Mouse (Mus musculus) cerebellum, postnatal 4 days (tissue): ENCODE measurements around the gene Tnfsf12.
"Not testable (repeated sequence)": the region's sequence is repeated elsewhere in the genome, so short reads cannot be mapped to it uniquely, and the experiment has no call there.

Experiments used
- DNase-seq, 2 experiments: peaks; one replicate each; pipeline ENCODE4 v3.0.0; 2022; ENCODE audit warnings: low spot score in 2 of 2, mixed read lengths in 1 of 2

The Tnfsf12 gene

DNA sequence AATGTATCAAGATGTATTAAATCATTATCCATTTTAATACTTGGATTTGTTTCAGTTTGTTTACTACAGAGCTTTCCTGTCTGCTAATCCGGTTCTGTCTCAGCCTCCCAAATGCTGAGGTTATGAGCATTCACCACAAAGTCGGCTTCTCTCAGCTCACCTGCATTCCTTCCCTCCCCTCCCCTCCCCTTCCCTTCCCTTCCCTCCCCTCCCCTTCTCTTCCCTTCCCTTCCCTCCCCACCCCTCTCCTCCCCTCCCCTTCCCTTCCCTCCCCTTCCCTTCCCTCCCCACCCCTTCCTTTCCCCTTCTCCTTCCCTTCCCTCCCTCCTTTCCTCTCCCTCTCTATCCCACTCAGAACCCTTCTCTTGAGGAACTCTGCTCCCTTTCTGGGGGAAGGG, 9.0 kb upstream of the Tnfsf12 start:
- DNase-seq, result no peak

DNA sequence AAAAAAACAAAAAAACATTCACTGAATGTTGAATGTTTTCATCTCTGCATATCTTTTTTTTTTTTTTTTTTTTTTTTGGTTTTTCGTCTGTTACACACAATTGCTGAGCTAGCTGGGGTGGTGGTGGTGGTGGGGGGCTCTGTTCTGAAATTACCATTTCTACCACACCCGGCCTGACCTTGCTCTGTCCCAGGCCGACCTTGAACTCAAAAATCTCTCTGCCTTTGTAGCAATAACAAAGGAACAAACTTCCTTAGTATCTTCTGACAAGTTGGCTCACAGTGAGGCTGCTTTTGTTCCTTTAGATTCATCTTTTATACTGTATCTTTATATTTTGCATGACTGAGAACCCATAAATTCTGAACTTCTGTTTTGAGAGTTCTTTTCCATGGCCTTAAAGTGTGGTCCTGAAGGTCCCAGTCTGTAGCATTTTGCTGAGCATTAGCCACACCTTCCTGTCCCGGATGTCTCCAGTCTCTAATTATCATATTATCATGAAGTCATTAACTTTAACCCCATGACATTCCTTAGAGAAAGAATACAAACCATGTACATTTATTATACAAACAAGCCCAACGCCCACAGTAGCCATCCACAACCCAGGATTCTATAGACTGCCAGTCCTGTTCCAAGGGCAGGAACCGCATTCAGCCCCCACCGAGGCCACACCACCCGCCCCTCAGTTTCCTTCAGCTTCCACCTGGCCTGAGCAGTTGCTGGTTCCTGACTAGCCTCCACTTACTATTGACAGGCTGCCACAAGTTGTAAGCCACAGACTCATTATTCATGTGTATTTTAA, 8.4 kb upstream of the Tnfsf12 start:
- DNase-seq, result no peak

DNA sequence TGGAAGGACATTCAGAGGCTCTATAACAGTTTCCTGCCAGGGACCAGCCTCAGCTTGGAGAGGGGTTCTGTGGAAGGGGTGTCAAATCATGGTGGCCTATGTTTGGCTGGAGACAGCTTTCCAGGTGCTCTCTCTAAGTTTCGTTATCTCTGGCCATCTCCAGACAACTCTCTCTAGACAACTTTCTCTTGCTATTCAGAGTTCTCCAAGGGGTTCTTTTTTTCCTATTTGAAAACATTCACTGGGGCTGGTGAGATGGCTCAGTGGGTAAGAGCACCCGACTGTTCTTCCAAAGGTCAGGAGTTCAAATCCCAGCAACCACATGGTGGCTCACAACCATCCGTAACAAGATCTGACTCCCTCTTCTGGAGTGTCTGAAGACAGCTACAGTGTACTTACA, 7.7 kb upstream of the Tnfsf12 start:
- not testable (repeated sequence) for DNase-seq

DNA sequence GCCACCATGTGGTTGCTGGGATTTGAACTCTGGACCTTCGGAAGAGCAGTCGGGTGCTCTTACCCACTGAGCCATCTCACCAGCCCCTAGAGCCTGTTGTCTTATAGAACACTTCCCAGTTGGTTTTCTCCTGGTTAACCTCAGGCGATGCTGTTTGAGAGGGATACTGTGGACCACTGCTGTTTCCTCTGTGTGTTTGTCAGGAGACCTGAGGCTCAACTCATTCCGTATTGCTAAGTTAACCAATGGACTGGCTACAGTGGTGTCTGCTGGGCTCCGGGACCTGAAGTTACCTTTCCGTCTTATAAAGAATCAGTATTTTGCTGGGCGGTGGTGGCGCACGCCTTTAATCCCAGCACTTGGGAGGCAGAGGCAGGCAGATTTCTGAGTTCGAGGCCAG, 7.2 kb upstream of the Tnfsf12 start:
- not testable (repeated sequence) for DNase-seq

DNA sequence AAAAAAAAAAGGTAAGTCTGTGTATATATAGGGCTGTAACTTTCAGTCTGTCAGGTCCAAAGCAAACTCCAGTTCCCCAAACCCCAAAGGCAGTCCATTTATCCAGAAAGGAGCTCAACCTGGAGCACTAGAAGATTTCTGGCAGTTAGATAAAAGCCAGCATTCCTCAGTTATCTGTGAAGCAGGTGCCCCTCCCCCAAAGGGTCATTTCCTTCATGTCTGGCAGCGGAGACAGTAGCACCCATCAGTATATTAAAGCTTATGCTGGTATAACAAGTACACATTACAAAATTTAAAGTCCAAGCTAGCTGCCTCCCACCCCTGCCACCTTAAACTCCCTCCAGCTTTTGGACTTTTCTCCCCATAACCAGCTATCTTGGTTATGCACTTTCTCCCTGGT, 3.9 kb upstream of the Tnfsf12 start:
- no peak for DNase-seq

DNA sequence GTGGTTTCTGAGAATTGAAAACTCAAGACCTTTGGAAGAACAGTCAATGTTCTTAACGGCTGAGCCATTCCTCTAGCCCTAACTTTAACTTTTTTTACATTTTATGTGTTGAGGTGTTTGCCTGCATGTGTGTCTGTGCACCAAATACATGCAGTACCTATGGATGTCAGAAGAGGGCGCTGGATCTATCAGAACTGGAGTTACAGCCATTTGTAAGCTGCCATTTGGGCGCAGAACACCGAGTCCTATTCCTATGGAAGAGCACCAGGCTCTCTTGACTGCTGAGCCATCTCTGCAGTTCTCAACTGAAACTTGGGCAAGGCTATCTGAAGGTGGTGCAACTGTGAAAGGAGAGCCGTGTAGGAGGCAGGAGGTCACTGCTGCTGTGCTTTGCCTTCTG, 2.9 kb upstream of the Tnfsf12 start:
- DNase-seq, result no peak

DNA sequence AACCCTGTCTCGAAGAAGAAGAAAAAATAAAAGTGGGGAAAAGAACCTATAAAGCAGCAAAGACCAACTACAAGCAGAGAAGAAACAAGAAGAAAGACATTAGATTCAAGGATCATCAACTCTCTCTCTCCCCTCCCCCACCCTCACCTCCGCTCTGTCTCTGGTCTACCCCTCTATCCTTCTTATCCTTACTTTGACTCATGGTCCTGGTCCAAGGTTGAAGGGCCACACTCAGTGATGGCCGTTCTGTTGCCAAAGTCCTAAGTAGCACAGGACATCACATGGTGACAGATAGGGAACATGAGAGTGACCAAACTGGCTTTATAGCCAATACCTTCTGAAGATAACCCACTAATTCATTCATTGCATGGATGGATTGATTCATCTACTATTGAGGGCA, 1.7 kb upstream of the Tnfsf12 start:
- DNase-seq, result no peak

DNA sequence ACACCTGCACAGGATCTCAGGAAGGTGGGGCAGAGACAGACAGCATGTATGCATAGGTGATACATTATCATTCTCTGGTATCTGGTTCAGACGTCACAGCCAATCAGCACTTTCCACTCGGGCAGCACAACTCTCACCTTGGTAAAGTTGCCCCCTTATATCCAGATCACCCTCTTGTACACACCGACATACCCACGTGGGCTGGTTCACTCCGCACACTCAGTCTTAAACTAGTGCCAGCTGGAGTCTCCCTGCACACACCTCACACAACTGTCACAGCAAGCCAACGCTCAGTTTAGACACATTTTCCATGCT, 646 bp downstream of the Tnfsf12 start:
- DNase-seq, result no peak

DNA sequence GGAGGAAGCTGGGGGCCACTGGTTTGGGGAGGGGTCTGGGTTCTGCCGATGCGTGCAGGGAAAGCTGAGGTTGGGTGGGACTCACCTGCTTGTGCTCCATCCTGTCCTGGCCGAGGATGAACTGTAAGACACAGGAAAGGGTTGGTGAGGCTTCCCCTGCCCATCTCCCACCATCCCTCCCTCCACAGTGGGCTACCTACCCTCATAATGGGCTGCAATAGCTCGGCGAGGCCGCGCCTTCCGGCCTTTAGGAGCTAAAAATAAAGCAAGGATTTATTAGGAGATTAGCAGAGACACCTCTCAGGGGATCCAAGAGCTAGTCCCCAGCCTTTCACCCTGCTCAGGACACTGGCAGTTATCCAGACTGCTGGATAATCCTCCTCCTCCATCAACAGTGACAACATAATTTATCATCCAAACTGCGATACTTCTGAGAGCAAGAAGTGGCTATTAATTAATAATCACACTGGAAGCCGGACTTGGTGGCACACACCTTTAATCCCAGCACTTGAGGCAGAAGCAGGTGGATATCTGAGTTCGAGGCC, 2.2 kb downstream of the Tnfsf12 start:
- no peak for DNase-seq

DNA sequence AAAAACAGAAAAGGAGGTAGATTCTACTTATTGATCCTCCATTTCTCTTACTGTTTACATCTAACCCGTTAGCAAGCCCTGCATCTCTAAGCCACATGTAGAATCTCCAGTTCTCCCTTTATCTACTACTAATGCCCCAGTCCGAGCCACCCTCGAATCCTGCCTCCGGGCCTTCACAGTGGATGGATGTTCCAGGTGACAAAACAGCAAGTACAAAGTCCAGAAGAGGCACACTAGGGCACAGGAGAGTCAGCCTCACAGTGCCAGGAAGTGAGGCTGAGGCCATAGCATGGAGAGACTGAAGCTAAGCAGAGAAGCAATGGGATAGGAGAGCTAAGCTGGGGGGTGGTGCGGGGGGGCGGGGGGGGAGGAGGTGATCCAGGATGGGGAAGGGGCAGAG, 2.8 kb downstream of the Tnfsf12 start:
- DNase-seq, result no peak

DNA sequence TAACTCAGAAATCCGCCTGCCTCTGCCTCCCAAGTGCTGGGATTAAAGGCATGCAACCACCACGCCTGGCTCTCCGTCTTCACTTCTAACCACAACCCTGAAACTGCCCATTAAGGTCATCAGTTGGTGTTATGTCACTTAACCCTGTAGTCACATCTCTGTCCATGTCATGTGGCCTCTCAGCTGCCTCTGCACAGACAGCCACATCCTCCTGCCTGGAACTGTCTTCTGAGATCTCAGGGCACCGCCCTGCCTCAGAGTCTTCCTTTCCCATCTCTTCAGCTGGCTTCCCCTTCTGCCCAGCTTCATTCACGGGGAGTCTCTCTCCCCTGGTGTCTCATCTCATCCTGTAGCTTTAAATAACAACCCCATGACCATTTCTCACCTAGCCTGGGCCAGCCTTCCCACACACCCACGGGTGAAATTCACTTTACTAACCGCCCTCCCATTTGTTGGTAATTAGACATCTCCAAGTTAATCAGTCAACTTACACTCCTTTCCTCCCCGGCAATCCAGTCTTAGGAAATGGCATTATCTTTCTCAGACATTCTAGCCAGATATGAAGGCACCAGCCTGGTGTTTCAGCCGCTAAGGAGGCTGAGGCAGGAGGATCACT, 3.3 kb downstream of the Tnfsf12 start:
- no peak for DNase-seq

DNA sequence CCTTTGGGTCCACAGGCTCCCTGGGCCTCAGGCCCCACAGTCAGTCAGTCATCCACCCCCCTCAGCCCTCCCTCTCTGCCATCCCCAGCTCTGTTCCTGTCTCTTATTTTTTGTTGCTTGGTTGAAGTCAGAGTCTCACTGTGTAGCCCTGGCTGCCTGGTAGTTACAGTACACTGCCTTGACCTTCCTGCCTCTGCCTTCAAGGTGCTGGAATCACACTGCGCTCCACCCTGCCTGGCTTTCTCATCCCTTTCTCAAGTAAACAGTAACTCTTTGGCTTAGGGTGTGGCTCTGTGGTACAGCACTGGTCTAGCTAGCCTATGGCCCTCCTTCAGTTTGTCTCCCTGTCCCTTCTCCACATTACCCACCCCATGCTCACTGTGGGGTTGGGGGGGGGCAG, 5.8 kb downstream of the Tnfsf12 start:
- no peak for DNase-seq

DNA sequence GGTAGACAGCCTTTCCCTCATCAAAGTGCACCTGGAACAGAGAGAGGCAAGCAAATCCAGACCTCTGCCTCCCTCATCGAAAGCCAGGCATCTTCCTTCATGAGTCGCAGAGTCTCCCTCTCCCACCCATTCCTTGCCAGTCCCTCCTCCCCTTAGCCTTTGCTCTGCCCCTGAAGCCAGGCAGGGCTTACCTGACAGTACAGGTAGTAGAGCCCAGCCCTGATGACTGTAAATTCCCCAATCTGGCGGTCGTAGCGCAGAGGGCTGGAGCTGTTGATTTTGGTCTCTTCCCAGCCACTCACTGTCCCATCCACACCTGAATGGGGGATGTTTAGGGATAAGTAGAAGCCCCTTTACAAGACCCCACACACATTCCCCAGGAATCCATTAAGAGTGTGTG, 8.6 kb downstream of the Tnfsf12 start:
- no peak for DNase-seq

DNA sequence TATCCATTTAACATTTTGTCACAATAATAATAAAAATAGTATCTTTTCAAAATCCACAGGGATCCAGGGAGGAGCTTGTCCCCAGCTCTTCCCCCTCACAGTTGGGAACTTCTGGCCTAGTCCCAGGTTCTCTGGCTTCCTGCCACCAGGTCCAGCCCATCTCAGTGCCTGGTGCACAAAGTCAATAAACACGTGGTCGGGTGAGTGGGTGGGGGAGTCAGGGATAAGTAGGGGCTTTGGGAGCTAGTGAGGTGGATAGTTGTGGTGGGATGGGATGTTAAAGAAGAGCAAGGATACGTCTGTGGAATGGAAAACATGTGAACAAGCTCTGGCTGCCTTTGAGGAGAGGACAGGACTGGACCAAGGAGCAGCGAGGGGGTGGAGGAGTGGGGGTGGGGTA, 9.3 kb downstream of the Tnfsf12 start:
- DNase-seq, result peak in 1 of 2 experiments; percentile 78

DNA sequence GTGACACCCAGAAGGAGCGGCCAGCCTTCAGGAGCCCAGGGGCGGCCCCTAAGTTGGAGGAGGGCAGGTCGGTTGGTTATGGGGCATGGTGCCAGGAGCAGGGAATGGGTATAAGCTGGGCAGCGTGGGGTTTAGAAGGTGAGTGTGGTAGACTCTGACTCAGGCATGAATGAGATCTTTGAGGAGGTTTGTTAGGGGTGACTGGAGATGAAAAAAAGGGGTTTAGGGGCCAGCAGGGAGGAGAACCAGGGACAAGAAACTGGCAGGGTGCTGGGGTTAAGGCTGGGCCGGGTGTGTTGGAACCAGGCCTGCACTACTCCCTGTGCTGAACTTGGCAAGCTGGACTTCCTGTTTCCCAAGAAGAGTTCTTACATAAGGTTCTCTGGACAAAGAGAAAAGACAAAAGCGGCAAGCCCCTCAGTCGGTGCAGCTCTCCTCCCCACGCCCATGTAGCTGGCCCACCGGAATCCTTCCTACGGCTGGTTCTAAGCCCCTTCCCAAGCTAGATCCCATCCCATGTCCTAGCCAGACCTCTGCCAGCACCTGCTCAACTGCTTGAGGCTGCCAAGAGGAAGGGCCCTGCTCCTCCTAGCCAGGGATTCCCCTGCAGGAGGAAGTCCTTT, 10.0 kb downstream of the Tnfsf12 start, which contains the start of gene Tnfsf13:
Gene Tnfsf13 (minus strand): TSS at position 259 of the 623 bp plus-strand sequence.
- DNase-seq, result no peak

DNA sequence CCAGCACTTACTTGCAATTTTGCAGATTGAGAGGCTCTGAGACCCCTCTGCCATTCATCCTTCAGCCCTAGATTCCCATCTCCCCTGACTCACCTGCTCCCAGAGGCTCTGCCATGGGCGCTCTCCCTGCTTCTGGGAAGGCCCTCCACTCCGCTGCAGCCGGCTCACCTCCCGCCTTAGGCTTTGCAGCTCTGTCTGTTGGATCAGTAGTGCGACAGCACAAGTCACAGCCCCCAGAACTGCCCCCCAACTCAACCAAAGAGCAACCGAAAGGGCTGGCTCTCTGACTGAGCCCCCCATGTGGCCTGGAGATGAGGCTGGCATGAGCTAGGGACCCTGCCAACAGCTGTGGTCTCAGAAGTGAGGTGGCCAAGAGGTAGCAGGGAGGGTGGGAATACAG, 10.7 kb downstream of the Tnfsf12 start:
- DNase-seq, result no peak

DNA sequence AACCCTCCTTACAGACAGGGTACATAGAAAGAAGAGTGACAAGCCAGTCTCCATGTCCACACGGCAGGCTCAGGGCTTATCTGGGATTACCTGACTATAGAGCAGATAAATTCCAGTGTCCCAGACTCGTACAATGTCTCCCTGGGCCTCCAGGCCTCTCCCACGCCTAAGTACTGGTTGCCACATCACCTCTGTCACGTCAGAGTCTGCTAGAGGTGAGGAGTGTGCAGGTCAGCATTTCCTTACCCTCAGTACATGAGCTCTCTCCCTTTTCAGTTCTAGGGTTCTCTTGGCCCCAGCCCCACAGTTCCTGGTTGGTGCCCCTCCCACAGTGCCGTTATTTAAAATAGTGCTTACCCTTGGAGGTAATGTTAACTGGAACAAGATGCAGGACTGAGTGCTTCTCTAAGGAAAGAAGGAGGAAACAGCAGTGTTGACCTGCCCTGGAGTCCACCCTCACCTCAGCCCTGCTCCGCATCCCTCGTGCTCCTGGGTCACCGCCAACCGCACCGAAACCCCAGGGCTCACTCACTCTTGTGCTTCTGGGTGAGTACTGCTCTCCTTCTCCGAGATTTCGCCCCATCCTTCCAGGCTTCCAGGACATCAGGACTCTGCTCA, 11.4 kb downstream of the Tnfsf12 start:
- DNase-seq, result no peak

DNA sequence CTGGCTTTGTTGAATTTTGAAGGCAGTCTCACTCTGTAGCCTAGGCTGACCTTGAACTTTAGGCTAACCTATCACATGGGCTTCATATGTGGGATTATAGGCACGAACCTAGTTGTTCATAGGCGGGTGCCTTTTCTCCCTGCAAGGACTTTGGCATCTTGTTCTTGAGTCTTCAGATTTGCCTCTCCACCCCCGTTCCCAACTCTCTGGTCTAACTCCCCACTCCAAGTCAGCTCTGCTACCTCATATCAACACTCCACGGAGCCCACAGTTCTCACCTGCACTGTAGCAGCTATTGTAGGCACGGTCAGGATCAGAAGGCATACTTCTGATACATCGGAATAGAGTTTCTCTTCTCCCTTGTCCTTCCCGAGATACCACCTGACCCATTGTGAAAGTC, 12.1 kb downstream of the Tnfsf12 start:
- DNase-seq, result no peak

DNA sequence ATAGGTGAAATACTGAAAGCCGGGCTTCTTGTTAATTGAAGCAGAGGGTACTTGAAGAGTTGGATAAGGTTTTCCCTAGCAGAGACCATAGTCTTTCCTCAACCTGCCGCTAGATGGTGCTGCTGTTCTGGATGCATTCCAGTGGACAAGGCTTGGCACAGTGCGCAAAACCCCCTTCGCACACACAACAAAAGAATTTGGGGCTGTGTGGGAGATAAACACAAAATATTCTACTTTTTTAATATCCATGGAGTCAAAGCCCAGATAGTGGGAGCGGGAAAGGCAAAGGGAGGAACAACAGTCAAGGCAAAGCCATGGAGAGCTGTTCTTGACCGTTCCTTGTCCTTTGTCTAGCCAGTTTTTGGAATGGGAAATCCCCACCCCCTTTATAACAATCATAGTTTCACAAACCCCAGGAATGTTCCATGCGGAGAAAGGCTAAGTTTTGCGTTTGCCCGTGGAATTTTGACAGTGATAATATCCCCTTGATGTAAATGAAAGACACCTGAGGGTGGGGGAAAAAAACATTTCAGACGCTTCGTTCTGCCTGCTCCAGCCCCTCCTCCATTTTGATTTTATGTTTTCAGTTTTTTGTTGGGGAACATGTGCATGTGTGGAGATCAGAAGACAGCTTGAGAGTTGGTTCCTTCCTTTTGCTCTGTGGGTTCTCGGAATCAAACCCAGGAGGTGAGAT, 12.7 kb downstream of the Tnfsf12 start:
- DNase-seq, result peak; percentile 94 to 95

DNA sequence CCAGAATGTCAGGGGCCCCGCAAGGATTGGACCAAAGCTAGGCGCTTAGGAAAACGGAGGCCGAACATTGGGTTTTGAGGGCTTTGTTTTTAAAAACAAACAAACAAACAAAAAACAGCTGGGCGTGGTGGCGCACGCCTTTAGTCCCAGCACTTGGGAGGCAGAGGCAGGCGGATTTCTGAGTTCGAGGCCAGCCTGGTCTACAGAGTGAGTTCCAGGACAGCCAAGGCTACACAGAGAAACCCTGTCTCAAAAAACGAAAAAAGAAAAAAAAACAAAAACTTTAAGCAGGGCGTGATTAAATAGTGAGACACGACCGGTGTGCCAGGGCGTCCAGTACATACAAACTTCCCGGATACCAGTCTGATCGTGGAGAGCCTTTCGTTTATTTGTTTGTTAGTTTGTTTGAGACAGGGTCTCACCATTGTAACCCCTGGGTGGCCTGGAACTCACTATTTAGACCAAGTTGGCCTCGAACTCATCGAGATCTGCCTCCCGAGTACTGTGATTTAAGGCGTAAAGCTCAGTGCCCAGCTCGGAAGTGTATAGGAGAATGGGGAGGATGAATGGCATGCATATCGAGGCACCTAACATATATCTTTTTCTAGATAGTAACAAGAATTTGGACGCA, 13.3 kb downstream of the Tnfsf12 start:
- DNase-seq, result no peak
